In the genomic region with DNA sequence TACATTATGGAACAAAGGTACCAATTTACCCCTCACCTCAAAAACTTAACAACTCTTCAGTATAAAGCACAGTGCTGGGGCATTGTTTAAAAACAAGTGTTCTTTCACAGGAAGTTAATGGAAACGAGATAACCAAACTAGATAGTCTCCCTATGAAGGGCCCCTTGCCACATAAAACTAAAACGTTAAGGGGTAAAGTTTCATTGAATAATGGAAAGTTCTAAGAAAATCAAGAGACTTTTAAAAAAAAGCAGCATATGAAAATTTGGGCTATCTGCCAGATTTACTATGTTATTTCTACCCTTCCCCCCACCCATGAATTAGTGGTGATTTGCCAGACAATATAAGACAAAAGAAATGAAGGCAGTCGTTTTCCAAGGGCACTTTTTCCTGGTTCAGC, we compare ENCODE assay signal across 17 mouse cellular contexts. TPM values are rescaled to one million over a fixed set of nuclear protein-coding genes. Genes with fewer than 3 reads are reported as not detected.
DNase-seq lines count a peak whose midpoint lies in the region; ATAC-seq and TF ChIP-seq lines count a peak whose summit lies in the region.
"Had no signal": no experiment of that assay in that cellular context is flagged by ENCODE, and none has a peak within 500 bp of the region (broad histone marks: within the 10 kb centered on the region; RNA-seq: fewer than 3 reads in every experiment).

No protein-coding gene starts in this region.

- no peak overlapping the region for H3K4me3 ChIP-seq in embryonic facial prominence, embryonic 13.5 days
- H3K4me3 ChIP-seq in embryonic facial prominence, embryonic 10.5 days = no peak overlapping the region
- no peak overlapping the region for H3K4me3 ChIP-seq in kidney, embryonic 16.5 days (ENCODE audit: low read length)
- no peak overlapping the region for H3K4me3 ChIP-seq in hindbrain, postnatal 0 days (ENCODE audit: low read length)
- H3K4me3 ChIP-seq: forebrain, embryonic 12.5 days had no signal

- no peak for ATAC-seq in embryonic facial prominence, embryonic 13.5 days (ENCODE audit: insufficient number of reproducible peaks, insufficient read depth, low FRiP score, low TSS enrichment, low read depth)
- no peak for ATAC-seq in kidney, embryonic 16.5 days (ENCODE audit: low FRiP score, low TSS enrichment)
- ATAC-seq in hindbrain, postnatal 0 days = no peak
- ATAC-seq: midbrain, embryonic 16.5 days had no signal

- no peaks in the 10 kb centered on the region for H3K9me3 ChIP-seq in embryonic facial prominence, embryonic 13.5 days
- H3K9me3 ChIP-seq in embryonic facial prominence, embryonic 10.5 days = no peaks in the 10 kb centered on the region
- H3K9me3 ChIP-seq in kidney, embryonic 16.5 days (ENCODE audit: low read length) = no peaks in the 10 kb centered on the region
- no peaks in the 10 kb centered on the region for H3K9me3 ChIP-seq in hindbrain, postnatal 0 days (ENCODE audit: low read length)
- H3K9me3 ChIP-seq: forebrain, embryonic 12.5 days had no signal

- DNase-seq in embryonic facial prominence, embryonic 10.5 days (ENCODE audit: low spot score) = no peak
- DNase-seq in kidney, adult 9 months = no peak
- DNase-seq in thymus, postnatal 0 days (ENCODE audit: low spot score) = peak; percentile 17
- no peak for DNase-seq in thymus, postnatal 36 days
- DNase-seq in hindbrain, postnatal 0 days (ENCODE audit: low spot score) = no peak
- no peak for DNase-seq in embryo, embryonic 11 days
- DNase-seq: adrenal gland, postnatal 14 days; cerebellum, adult 9-10 months; kidney, adult 11 months; layer of hippocampus, postnatal 36 days; right cerebral cortex, adult 18-20 months; spleen, adult 18-20 months had no signal

- no peak overlapping the region for H3K9ac ChIP-seq in embryonic facial prominence, embryonic 13.5 days
- H3K9ac ChIP-seq in kidney, embryonic 16.5 days (replicated peaks; ENCODE audit: low read length) = no peak overlapping the region
- H3K9ac ChIP-seq in hindbrain, postnatal 0 days (replicated peaks; ENCODE audit: low read length) = no peak overlapping the region
- H3K9ac ChIP-seq: forebrain, embryonic 12.5 days; hindbrain, embryonic 14.5 days had no signal

- no peaks in the 10 kb centered on the region for H3K36me3 ChIP-seq in embryonic facial prominence, embryonic 13.5 days
- H3K36me3 ChIP-seq in embryonic facial prominence, embryonic 10.5 days (replicated peaks) = no peaks in the 10 kb centered on the region
- no peaks in the 10 kb centered on the region for H3K36me3 ChIP-seq in kidney, embryonic 16.5 days (ENCODE audit: insufficient read depth, low read length)
- no peaks in the 10 kb centered on the region for H3K36me3 ChIP-seq in hindbrain, postnatal 0 days (ENCODE audit: insufficient read depth, low read length)
- H3K36me3 ChIP-seq: forebrain, embryonic 12.5 days had no signal

- H3K4me2 ChIP-seq in embryonic facial prominence, embryonic 13.5 days = no peak overlapping the region
- H3K4me2 ChIP-seq in kidney, embryonic 16.5 days (replicated peaks; ENCODE audit: low read depth, low read length) = no peak overlapping the region
- no peak overlapping the region for H3K4me2 ChIP-seq in hindbrain, postnatal 0 days (ENCODE audit: low read depth, low read length)
- H3K4me2 ChIP-seq: forebrain, embryonic 12.5 days; hindbrain, embryonic 14.5 days had no signal

- no peak for TF ChIP-seq CTCF in hindbrain, postnatal 0 days (IDR thresholded peaks at IDR 0.05; ENCODE audit: low read depth)

- no peaks in the 10 kb centered on the region for H3K27me3 ChIP-seq in embryonic facial prominence, embryonic 13.5 days
- H3K27me3 ChIP-seq in embryonic facial prominence, embryonic 10.5 days (replicated peaks; ENCODE audit: low read depth, poor library complexity, severe bottlenecking) = no peaks in the 10 kb centered on the region
- no peaks in the 10 kb centered on the region for H3K27me3 ChIP-seq in kidney, embryonic 16.5 days (ENCODE audit: insufficient read depth, low read length)
- H3K27me3 ChIP-seq in hindbrain, postnatal 0 days (ENCODE audit: insufficient read depth, low read length) = no peaks in the 10 kb centered on the region
- H3K27me3 ChIP-seq: forebrain, embryonic 12.5 days had no signal

- H3K4me1 ChIP-seq in embryonic facial prominence, embryonic 13.5 days = peaks cover 7% of the 10 kb centered on the region; the same call in 1 of the 2 replicates
- H3K4me1 ChIP-seq in embryonic facial prominence, embryonic 10.5 days = 0 out of 2 replicates have a peak, but pooled peaks cover 2% of the 10 kb centered on the region
- H3K4me1 ChIP-seq in kidney, embryonic 16.5 days (ENCODE audit: insufficient read depth, low read length) = peaks cover 8% of the 10 kb centered on the region; the same call in 1 of the 2 replicates
- no peaks in the 10 kb centered on the region for H3K4me1 ChIP-seq in hindbrain, postnatal 0 days (ENCODE audit: insufficient read depth, low read length)
- H3K4me1 ChIP-seq: forebrain, embryonic 12.5 days had no signal

- WGBS in embryonic facial prominence, embryonic 13.5 days = 50% methylated on average over 3 of the region's 3 CpGs
- 73% methylated on average over 3 of the region's 3 CpGs for WGBS in embryonic facial prominence, embryonic 10.5 days
- WGBS in kidney, embryonic 16.5 days = 28% methylated on average over 3 of the region's 3 CpGs
- 60% methylated on average over 3 of the region's 3 CpGs for WGBS in hindbrain, postnatal 0 days

- H3K27ac ChIP-seq in embryonic facial prominence, embryonic 13.5 days = 0 out of 2 replicates have a peak overlapping the region, but pooled peaks have one; percentile 28
- no peak overlapping the region for H3K27ac ChIP-seq in embryonic facial prominence, embryonic 10.5 days (replicated peaks)
- peak overlapping the region; percentile 44; the same call in 1 of the 2 replicates for H3K27ac ChIP-seq in kidney, embryonic 16.5 days (ENCODE audit: low read length)
- H3K27ac ChIP-seq in hindbrain, postnatal 0 days = no peak overlapping the region
- H3K27ac ChIP-seq: forebrain, embryonic 12.5 days; hindbrain, embryonic 14.5 days had no signal

RNA-seq across cellular contexts. Expression of gene Cmss1, which starts 21.5 kb away (rescaled TPM):
- 57.2 and 57.8 TPM in 2 replicates for polyA plus RNA-seq in embryonic facial prominence, embryonic 13.5 days (2015; fragmentation: Nextera tagmentation; extraction: Ambion mirVana)
- polyA plus RNA-seq in embryonic facial prominence, embryonic 10.5 days (2016; fragmentation: Nextera tagmentation; extraction: Ambion mirVana) = 58.1 and 64.6 TPM in 2 replicates
- 51.4 and 56.3 TPM in 2 replicates for polyA plus RNA-seq in kidney, embryonic 16.5 days (2015; fragmentation: Nextera tagmentation; extraction: Ambion mirVana)
- polyA plus RNA-seq in thymus, postnatal 0 days (2015; fragmentation: Nextera tagmentation; extraction: Ambion mirVana) = 52.1 and 55.4 TPM in 2 replicates
- 8.6 and 17.7 TPM in 2 replicates for total RNA-seq in hindbrain, postnatal 0 days (2014; rRNA removed)
- 42.5 and 43.4 TPM in 2 replicates for polyA plus RNA-seq in hindbrain, postnatal 0 days (2015; fragmentation: Nextera tagmentation; extraction: Ambion mirVana)

Comparison
In these comparisons a context has a peak if more than half of its experiments do, and no peak if none do; other contexts are left out.
1. H3K27ac ChIP-seq: peak in embryonic facial prominence, embryonic 13.5 days (single experiment) and kidney, embryonic 16.5 days (single experiment); none in embryonic facial prominence, embryonic 10.5 days (single experiment) and hindbrain, postnatal 0 days (single experiment).